Mouse (Mus musculus): ENCODE measurements around the gene Smc4. TPM values are rescaled to one million over a fixed set of nuclear protein-coding genes. Genes with fewer than 3 reads are reported as not detected.

The Smc4 gene
- polyA plus RNA-seq, 1 experiment = 284 TPM

DNA sequence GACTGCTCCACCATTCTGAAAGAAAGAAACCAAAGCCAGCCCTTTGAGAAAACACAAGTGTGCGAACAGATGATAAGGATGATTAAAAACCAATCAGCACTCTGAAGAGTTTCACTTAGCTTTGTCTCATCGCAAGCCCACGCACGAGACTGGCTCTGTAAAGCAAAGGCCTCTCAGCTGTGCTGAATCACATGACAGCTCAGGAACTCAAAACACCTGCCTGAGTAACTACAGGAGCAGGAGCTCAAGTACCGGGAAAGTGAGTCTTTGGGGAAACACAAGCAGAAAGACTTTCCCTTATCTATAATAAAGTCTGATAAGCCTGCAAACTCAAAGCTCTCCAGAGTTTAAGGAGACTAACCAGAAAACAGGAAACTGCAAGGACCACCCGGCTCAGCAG, 37.1 kb upstream of the Smc4 start:
- peaks cover 6% of the 10 kb centered on the region for H3K9me3 ChIP-seq (replicated peaks; ENCODE audit: control insufficient read depth, insufficient read depth, low read length, poor library complexity, severe bottlenecking)
- TF ChIP-seq CTCF (IDR thresholded peaks at IDR 0.05; ENCODE audit: low read depth, low read length) (no peak), EP300 (IDR thresholded peaks at IDR 0.05; ENCODE audit: insufficient read depth, low read depth, low read length) (no peak), POLR2A (IDR thresholded peaks at IDR 0.05; ENCODE audit: insufficient read depth, low read length) (no peak)
- no peaks in the 10 kb centered on the region for H3K4me1 ChIP-seq (ENCODE audit: control insufficient read depth, insufficient read depth, low read length)
- peaks cover 9% of the 10 kb centered on the region for H3K36me3 ChIP-seq (ENCODE audit: control insufficient read depth, insufficient read depth, low read length, poor library complexity, severe bottlenecking)
- H3K9ac ChIP-seq (ENCODE audit: low read depth, poor library complexity, severe bottlenecking) = no peak overlapping the region
- H3K27me3 ChIP-seq (ENCODE audit: control insufficient read depth, insufficient read depth, low read length, poor library complexity, severe bottlenecking) = no peaks in the 10 kb centered on the region
- H3K4me3 ChIP-seq (ENCODE audit: low read depth, low read length) = no peak overlapping the region
- no peak overlapping the region for H3K27ac ChIP-seq (ENCODE audit: insufficient read depth, low read length)

DNA sequence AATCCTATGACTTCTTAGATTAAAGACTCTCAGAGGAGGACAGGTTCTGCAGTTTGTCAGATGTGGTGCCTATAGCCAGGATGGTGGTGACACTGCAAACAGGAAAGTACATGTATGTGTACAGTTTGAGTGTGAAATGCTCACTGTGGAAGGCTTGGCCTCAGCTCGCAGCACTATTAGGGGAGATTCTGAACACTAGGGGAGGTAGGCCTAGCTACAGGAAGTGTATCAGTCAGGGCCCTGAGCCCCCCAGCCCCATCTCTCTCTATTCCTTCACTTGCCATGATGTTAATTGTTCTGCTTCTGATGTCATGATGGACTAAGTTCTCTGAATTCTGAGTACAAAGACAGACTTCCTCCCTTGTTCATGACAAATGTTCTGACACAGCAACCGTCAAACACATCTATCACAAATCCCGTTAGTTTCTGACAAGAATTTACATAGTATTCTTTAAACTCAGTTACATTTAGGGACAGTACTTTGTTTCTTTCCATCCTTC, 35.4 kb upstream of the Smc4 start:
- TF ChIP-seq EP300 (IDR thresholded peaks at IDR 0.05; ENCODE audit: insufficient read depth, low read depth, low read length) = no peak
- TF ChIP-seq POLR2A (IDR thresholded peaks at IDR 0.05; ENCODE audit: insufficient read depth, low read length) = no peak
- TF ChIP-seq CTCF (IDR thresholded peaks at IDR 0.05; ENCODE audit: low read depth, low read length) = no peak
- Histone ChIP-seq H3K4me3 (ENCODE audit: low read depth, low read length) (no peak overlapping the region), H3K27ac (ENCODE audit: insufficient read depth, low read length) (no peak overlapping the region), H3K9ac (ENCODE audit: low read depth, poor library complexity, severe bottlenecking) (no peak overlapping the region), H3K4me1 (ENCODE audit: control insufficient read depth, insufficient read depth, low read length) (no peaks in the 10 kb centered on the region), H3K27me3 (ENCODE audit: control insufficient read depth, insufficient read depth, low read length, poor library complexity, severe bottlenecking) (no peaks in the 10 kb centered on the region), H3K9me3 (replicated peaks; ENCODE audit: control insufficient read depth, insufficient read depth, low read length, poor library complexity, severe bottlenecking) (peaks cover 6% of the 10 kb centered on the region), H3K36me3 (ENCODE audit: control insufficient read depth, insufficient read depth, low read length, poor library complexity, severe bottlenecking) (peaks cover 9% of the 10 kb centered on the region)

DNA sequence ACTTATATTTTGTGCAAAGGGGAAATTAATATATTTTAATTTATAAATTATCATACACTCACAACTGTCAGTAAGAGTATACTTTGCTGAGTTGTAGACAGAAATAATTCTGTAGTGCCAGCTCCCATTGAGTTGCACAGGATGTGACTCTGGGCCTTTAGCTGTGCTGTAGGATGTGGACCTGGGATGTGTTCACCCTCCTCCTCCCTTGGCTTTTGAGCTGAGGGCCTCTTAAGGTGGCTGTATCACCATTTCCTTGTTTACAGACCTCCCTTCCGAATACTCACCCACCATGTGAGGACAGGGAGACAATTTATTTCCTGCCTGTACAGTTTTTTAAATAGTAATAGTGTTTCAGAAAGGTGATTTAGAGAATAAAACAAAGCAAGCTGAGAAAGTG, 31.0 kb upstream of the Smc4 start:
- Histone ChIP-seq H3K27ac (ENCODE audit: insufficient read depth, low read length) (no peak overlapping the region), H3K4me1 (ENCODE audit: control insufficient read depth, insufficient read depth, low read length) (no peaks in the 10 kb centered on the region), H3K9me3 (replicated peaks; ENCODE audit: control insufficient read depth, insufficient read depth, low read length, poor library complexity, severe bottlenecking) (no peaks in the 10 kb centered on the region), H3K9ac (ENCODE audit: low read depth, poor library complexity, severe bottlenecking) (no peak overlapping the region), H3K36me3 (ENCODE audit: control insufficient read depth, insufficient read depth, low read length, poor library complexity, severe bottlenecking) (no peaks in the 10 kb centered on the region), H3K4me3 (ENCODE audit: low read depth, low read length) (no peak overlapping the region), H3K27me3 (ENCODE audit: control insufficient read depth, insufficient read depth, low read length, poor library complexity, severe bottlenecking) (no peaks in the 10 kb centered on the region)
- no peak for TF ChIP-seq EP300 (IDR thresholded peaks at IDR 0.05; ENCODE audit: insufficient read depth, low read depth, low read length)
- TF ChIP-seq CTCF (IDR thresholded peaks at IDR 0.05; ENCODE audit: low read depth, low read length) = no peak
- TF ChIP-seq POLR2A (IDR thresholded peaks at IDR 0.05; ENCODE audit: insufficient read depth, low read length) = no peak

DNA sequence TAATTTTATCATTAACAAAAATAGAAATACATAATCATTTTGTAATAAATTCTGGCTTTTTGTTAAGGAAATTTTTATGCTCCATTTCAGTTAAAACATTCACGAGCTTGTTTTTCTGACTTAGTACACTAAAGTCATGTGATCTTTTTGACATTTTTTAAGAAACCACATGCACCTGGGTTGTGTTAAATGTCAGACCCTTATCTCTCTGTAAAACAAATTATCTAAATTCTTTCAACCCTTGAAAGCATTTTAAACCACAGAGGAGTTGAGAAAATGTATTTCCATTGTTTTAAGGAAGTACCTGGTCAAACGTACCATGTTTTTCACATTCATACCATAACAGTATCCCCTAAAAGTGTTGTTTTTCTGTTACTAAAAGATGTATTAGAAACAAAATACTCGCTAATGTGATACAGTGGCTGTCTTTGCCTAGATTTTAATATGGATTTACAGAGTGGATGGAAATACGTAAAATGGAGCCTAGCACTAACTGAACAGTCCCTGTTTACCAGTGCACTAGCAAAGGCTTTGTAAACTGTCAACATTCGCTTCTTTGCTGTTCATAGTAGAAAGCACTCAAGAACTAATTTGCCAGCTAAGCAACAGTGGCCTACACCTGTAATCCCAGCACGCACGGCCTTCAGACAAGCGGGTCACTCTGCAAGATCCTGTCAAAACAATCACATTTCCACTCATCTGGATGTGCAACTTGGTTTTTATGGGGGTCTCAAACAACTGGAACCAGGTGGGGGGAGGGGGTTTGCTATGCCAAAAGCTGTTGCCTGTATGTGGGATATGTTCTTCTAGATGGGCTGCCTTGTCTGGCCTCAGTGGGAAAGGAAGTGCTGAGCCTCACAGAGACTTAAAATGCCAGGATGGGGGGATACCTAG, 29.7 kb upstream of the Smc4 start:
- TF ChIP-seq CTCF (IDR thresholded peaks at IDR 0.05; ENCODE audit: low read depth, low read length) = no peak
- no peak for TF ChIP-seq POLR2A (IDR thresholded peaks at IDR 0.05; ENCODE audit: insufficient read depth, low read length)
- TF ChIP-seq EP300 (IDR thresholded peaks at IDR 0.05; ENCODE audit: insufficient read depth, low read depth, low read length) = no peak
- H3K4me3 ChIP-seq (ENCODE audit: low read depth, low read length) = no peak overlapping the region
- no peak overlapping the region for H3K27ac ChIP-seq (ENCODE audit: insufficient read depth, low read length)

DNA sequence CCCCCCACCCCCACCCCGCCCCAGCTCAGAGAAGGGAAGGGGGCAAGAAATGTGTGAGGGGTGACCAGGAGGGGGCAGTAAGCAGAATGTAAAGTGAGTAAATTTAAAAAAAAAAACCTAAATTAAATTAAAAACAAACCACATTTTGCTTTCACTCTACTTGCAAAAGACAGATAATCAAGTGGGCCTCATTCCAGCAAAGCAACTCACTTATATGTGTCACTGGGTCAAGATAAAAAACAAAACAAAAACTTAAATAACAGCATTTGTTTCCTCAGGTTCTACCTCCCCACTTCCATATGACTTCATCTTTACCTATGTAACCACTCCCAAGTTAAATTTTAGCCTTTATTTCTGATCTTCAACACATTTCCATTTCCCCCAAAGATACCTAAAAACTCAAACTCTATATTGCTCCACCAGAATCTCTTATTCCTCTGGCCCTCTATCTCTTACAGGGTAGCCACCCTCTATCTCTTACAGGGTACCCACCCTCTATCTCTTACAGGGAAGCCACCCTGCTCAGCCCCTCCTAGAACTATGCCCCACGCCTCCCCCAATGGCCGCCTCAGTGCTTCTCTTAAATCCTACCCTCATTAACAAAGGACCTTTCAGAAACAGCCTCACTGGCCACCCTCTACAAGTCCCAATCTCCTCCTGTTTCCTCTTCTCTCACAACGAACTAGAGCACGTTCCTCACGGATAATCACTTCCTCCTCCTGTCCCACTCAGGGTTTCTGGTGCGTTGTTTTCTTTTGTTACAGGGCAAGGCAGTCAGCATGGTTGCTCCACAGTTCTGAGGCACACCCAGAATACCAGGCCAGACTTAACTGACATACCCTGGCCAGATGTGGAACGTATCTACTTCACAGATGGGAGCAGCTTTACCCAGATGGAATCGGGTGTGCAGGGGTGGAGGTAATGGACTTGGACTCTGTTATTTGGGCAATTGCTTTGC, 28.7 kb upstream of the Smc4 start:
- TF ChIP-seq POLR2A (IDR thresholded peaks at IDR 0.05; ENCODE audit: insufficient read depth, low read length) = no peak
- Histone ChIP-seq H3K9ac (ENCODE audit: low read depth, poor library complexity, severe bottlenecking) (no peak overlapping the region), H3K36me3 (ENCODE audit: control insufficient read depth, insufficient read depth, low read length, poor library complexity, severe bottlenecking) (no peaks in the 10 kb centered on the region), H3K27ac (ENCODE audit: insufficient read depth, low read length) (no peak overlapping the region), H3K9me3 (replicated peaks; ENCODE audit: control insufficient read depth, insufficient read depth, low read length, poor library complexity, severe bottlenecking) (no peaks in the 10 kb centered on the region), H3K27me3 (ENCODE audit: control insufficient read depth, insufficient read depth, low read length, poor library complexity, severe bottlenecking) (no peaks in the 10 kb centered on the region), H3K4me3 (ENCODE audit: low read depth, low read length) (no peak overlapping the region), H3K4me1 (ENCODE audit: control insufficient read depth, insufficient read depth, low read length) (no peaks in the 10 kb centered on the region)

More for the DNA sequence above, 29.7 kb upstream of the Smc4 start:
- no peaks in the 10 kb centered on the region for H3K4me1 ChIP-seq (ENCODE audit: control insufficient read depth, insufficient read depth, low read length)
- no peaks in the 10 kb centered on the region for H3K36me3 ChIP-seq (ENCODE audit: control insufficient read depth, insufficient read depth, low read length, poor library complexity, severe bottlenecking)
- H3K9ac ChIP-seq (ENCODE audit: low read depth, poor library complexity, severe bottlenecking) = no peak overlapping the region
- no peaks in the 10 kb centered on the region for H3K9me3 ChIP-seq (replicated peaks; ENCODE audit: control insufficient read depth, insufficient read depth, low read length, poor library complexity, severe bottlenecking)
- no peaks in the 10 kb centered on the region for H3K27me3 ChIP-seq (ENCODE audit: control insufficient read depth, insufficient read depth, low read length, poor library complexity, severe bottlenecking)

Data from ES-Bruce4 (cell line).